Mouse (Mus musculus): ENCODE measurements around the gene Trim38. TPM values are rescaled to one million over a fixed set of nuclear protein-coding genes. Genes with fewer than 3 reads are reported as not detected.

Trim38 gene
- polyA plus RNA-seq, 1 experiment, result not detected

GRCm38 (mm10) chr13:23826606-23827005, 56.9 kb downstream of the Trim38 start:
- H3K27ac ChIP-seq (replicated peaks; ENCODE audit: low read depth, low read length), result no peak overlapping the region
- H3K4me3 ChIP-seq (ENCODE audit: insufficient read depth, low read depth, low read length), result no peak overlapping the region
- H3K4me1 ChIP-seq (ENCODE audit: control insufficient read depth, insufficient read depth, insufficient read length, low read length), result no peaks in the 10 kb centered on the region

- Histone ChIP-seq H3K4me3 (ENCODE audit: insufficient read depth, low read depth, low read length) (no peak overlapping the region), H3K4me1 (ENCODE audit: control insufficient read depth, insufficient read depth, insufficient read length, low read length) (no peaks in the 10 kb centered on the region), H3K27ac (replicated peaks; ENCODE audit: low read depth, low read length) (no peak overlapping the region)
These were observed 63.3 kb downstream of the Trim38 start for GRCm38 (mm10) chr13:23833053-23833452.

GRCm38 (mm10) chr13:23834836-23835235, 65.1 kb downstream of the Trim38 start:
- Histone ChIP-seq H3K4me3 (ENCODE audit: insufficient read depth, low read depth, low read length) (no peak overlapping the region), H3K27ac (replicated peaks; ENCODE audit: low read depth, low read length) (no peak overlapping the region), H3K4me1 (ENCODE audit: control insufficient read depth, insufficient read depth, insufficient read length, low read length) (no peaks in the 10 kb centered on the region)

GRCm38 (mm10) chr13:23836630-23837029, 66.9 kb downstream of the Trim38 start:
- no peak overlapping the region for H3K27ac ChIP-seq (replicated peaks; ENCODE audit: low read depth, low read length)
- no peak overlapping the region for H3K4me3 ChIP-seq (ENCODE audit: insufficient read depth, low read depth, low read length)
- H3K4me1 ChIP-seq (ENCODE audit: control insufficient read depth, insufficient read depth, insufficient read length, low read length), result no peaks in the 10 kb centered on the region

- H3K27ac ChIP-seq (replicated peaks; ENCODE audit: low read depth, low read length), result no peak within 1 kb of the TSS
These were observed 69.6 kb downstream of the Trim38 start, which contains the start of gene Slc17a3 for GRCm38 (mm10) chr13:23839308-23839707. Slc17a3 (plus strand) TSS chr13:23839434.

More at GRCm38 (mm10) chr13:23839308-23839707, 69.6 kb downstream of the Trim38 start, which contains the start of gene Slc17a3:
- H3K4me1 ChIP-seq (ENCODE audit: control insufficient read depth, insufficient read depth, insufficient read length, low read length), result no peaks in the 10 kb centered on the region
- no peak within 1 kb of the TSS for H3K4me3 ChIP-seq (ENCODE audit: insufficient read depth, low read depth, low read length)

Other genes starting within 250 kb of the Trim38 start
- 69.6 and 128 TPM in 2 replicates for gene Hist1h4h, start 238.9 kb upstream of the Trim38 start, polyA plus RNA-seq (2012; ENCODE audit: insufficient read depth, insufficient read length, missing spikeins)
- not detected in 2 replicates for gene Hist1h2af, start 236.0 kb upstream of the Trim38 start, polyA plus RNA-seq (2012; ENCODE audit: insufficient read depth, insufficient read length, missing spikeins)
- not detected in 2 replicates for gene Hist1h3g, start 234.5 kb upstream of the Trim38 start, polyA plus RNA-seq (2012; ENCODE audit: insufficient read depth, insufficient read length, missing spikeins)
- 1.7 and 2.3 TPM in 2 replicates for gene Hist1h2bh, start 226.5 kb upstream of the Trim38 start, polyA plus RNA-seq (2012; ENCODE audit: insufficient read depth, insufficient read length, missing spikeins)
- not detected in 2 replicates for gene Hist1h3f, start 225.9 kb upstream of the Trim38 start, polyA plus RNA-seq (2012; ENCODE audit: insufficient read depth, insufficient read length, missing spikeins)
- not detected in 2 replicates for gene Hist1h4f, start 218.3 kb upstream of the Trim38 start, polyA plus RNA-seq (2012; ENCODE audit: insufficient read depth, insufficient read length, missing spikeins)
- 0.24 and 1.1 TPM in 2 replicates for gene Hist1h1d, start 216.7 kb upstream of the Trim38 start, polyA plus RNA-seq (2012; ENCODE audit: insufficient read depth, insufficient read length, missing spikeins)
- gene Hist1h3e, start 207.5 kb upstream of the Trim38 start, polyA plus RNA-seq (2012; ENCODE audit: insufficient read depth, insufficient read length, missing spikeins), result 2.8 and 2.9 TPM in 2 replicates
- gene Hist1h2ae, start 198.7 kb upstream of the Trim38 start, polyA plus RNA-seq (2012; ENCODE audit: insufficient read depth, insufficient read length, missing spikeins), result not detected in 2 replicates
- gene Hist1h2bg, start 198.5 kb upstream of the Trim38 start, polyA plus RNA-seq (2012; ENCODE audit: insufficient read depth, insufficient read length, missing spikeins), result not detected in 2 replicates
- gene Hist1h2bf, start 195.7 kb upstream of the Trim38 start, polyA plus RNA-seq (2012; ENCODE audit: insufficient read depth, insufficient read length, missing spikeins), result 4.4 TPM in 1 of 2 replicates, not detected in the other
- gene Hist1h2ad, start 195.5 kb upstream of the Trim38 start, polyA plus RNA-seq (2012; ENCODE audit: insufficient read depth, insufficient read length, missing spikeins), result not detected in 2 replicates
- 1.1 and 2.5 TPM in 2 replicates for gene Hist1h3d, start 194.2 kb upstream of the Trim38 start, polyA plus RNA-seq (2012; ENCODE audit: insufficient read depth, insufficient read length, missing spikeins)
- gene Hist1h4d, start 188.3 kb upstream of the Trim38 start, polyA plus RNA-seq (2012; ENCODE audit: insufficient read depth, insufficient read length, missing spikeins), result not detected in 2 replicates
- 8.2 and 13.8 TPM in 2 replicates for gene Hist1h2be, start 148.8 kb upstream of the Trim38 start, polyA plus RNA-seq (2012; ENCODE audit: insufficient read depth, insufficient read length, missing spikeins)
- 4.0 TPM in 2 replicates for gene Hist1h1e, start 147.4 kb upstream of the Trim38 start, polyA plus RNA-seq (2012; ENCODE audit: insufficient read depth, insufficient read length, missing spikeins)
- 0.59 and 1.0 TPM in 2 replicates for gene Hist1h2ac, start 86.0 kb upstream of the Trim38 start, polyA plus RNA-seq (2012; ENCODE audit: insufficient read depth, insufficient read length, missing spikeins)
- 190 and 234 TPM in 2 replicates for gene Hist1h2bc, start 85.7 kb upstream of the Trim38 start, polyA plus RNA-seq (2012; ENCODE audit: insufficient read depth, insufficient read length, missing spikeins)
- gene Hist1h1t, start 74.1 kb upstream of the Trim38 start, polyA plus RNA-seq (2012; ENCODE audit: insufficient read depth, insufficient read length, missing spikeins), result not detected in 2 replicates
- 2.1 TPM in 1 of 2 replicates, not detected in the other for gene Hist1h4c, start 71.5 kb upstream of the Trim38 start, polyA plus RNA-seq (2012; ENCODE audit: insufficient read depth, insufficient read length, missing spikeins)
- gene Hfe, start 59.1 kb upstream of the Trim38 start, polyA plus RNA-seq (2012; ENCODE audit: insufficient read depth, insufficient read length, missing spikeins), result 30.2 and 34.3 TPM in 2 replicates
- gene Hist1h1c, start 31.1 kb upstream of the Trim38 start, polyA plus RNA-seq (2012; ENCODE audit: insufficient read depth, insufficient read length, missing spikeins), result 112 and 175 TPM in 2 replicates
- gene Hist1h3c, start 24.3 kb upstream of the Trim38 start, polyA plus RNA-seq (2012; ENCODE audit: insufficient read depth, insufficient read length, missing spikeins), result not detected in 2 replicates
- gene Hist1h2bb, start 23.2 kb upstream of the Trim38 start, polyA plus RNA-seq (2012; ENCODE audit: insufficient read depth, insufficient read length, missing spikeins), result not detected in 2 replicates
- gene Hist1h2ab, start 18.8 kb upstream of the Trim38 start, polyA plus RNA-seq (2012; ENCODE audit: insufficient read depth, insufficient read length, missing spikeins), result not detected in 2 replicates
- gene Hist1h3b, start 17.6 kb upstream of the Trim38 start, polyA plus RNA-seq (2012; ENCODE audit: insufficient read depth, insufficient read length, missing spikeins), result not detected in 2 replicates
- not detected in 2 replicates for gene Hist1h4b, start 12.9 kb upstream of the Trim38 start, polyA plus RNA-seq (2012; ENCODE audit: insufficient read depth, insufficient read length, missing spikeins)
- not detected in 2 replicates for gene Hist1h4a, start 8.7 kb upstream of the Trim38 start, polyA plus RNA-seq (2012; ENCODE audit: insufficient read depth, insufficient read length, missing spikeins)
- not detected in 2 replicates for gene Hist1h3a, start 7.5 kb upstream of the Trim38 start, polyA plus RNA-seq (2012; ENCODE audit: insufficient read depth, insufficient read length, missing spikeins)
- not detected in 2 replicates for gene Hist1h1a, start 6.2 kb upstream of the Trim38 start, polyA plus RNA-seq (2012; ENCODE audit: insufficient read depth, insufficient read length, missing spikeins)
- not detected in 2 replicates for gene Slc17a2, start 37.1 kb downstream of the Trim38 start, polyA plus RNA-seq (2012; ENCODE audit: insufficient read depth, insufficient read length, missing spikeins)
- gene Slc17a3, start 69.5 kb downstream of the Trim38 start, polyA plus RNA-seq (2012; ENCODE audit: insufficient read depth, insufficient read length, missing spikeins), result not detected in 2 replicates
- gene Slc17a1, start 97.8 kb downstream of the Trim38 start, polyA plus RNA-seq (2012; ENCODE audit: insufficient read depth, insufficient read length, missing spikeins), result not detected in 2 replicates
- gene Slc17a4, start 145.1 kb downstream of the Trim38 start, polyA plus RNA-seq (2012; ENCODE audit: insufficient read depth, insufficient read length, missing spikeins), result not detected in 2 replicates
- gene Hist1h2ba, start 164.2 kb downstream of the Trim38 start, polyA plus RNA-seq (2012; ENCODE audit: insufficient read depth, insufficient read length, missing spikeins), result not detected in 2 replicates
- gene Hist1h2aa, start 164.5 kb downstream of the Trim38 start, polyA plus RNA-seq (2012; ENCODE audit: insufficient read depth, insufficient read length, missing spikeins), result not detected in 2 replicates
- not detected in 2 replicates for gene Scgn, start 221.3 kb downstream of the Trim38 start, polyA plus RNA-seq (2012; ENCODE audit: insufficient read depth, insufficient read length, missing spikeins)

Data from brown adipose tissue, adult 24 weeks (tissue).